Mouse (Mus musculus): ENCODE measurements around the gene Armh4. TPM values are rescaled to one million over a fixed set of nuclear protein-coding genes. Genes with fewer than 3 reads are reported as not detected.
"Not testable (repeated sequence)": the region's sequence is repeated elsewhere in the genome, so short reads cannot be mapped to it uniquely, and the experiment has no call there.

Armh4 gene
- polyA plus RNA-seq, 1 experiment from 2014 or later = 7.7 TPM

DNA sequence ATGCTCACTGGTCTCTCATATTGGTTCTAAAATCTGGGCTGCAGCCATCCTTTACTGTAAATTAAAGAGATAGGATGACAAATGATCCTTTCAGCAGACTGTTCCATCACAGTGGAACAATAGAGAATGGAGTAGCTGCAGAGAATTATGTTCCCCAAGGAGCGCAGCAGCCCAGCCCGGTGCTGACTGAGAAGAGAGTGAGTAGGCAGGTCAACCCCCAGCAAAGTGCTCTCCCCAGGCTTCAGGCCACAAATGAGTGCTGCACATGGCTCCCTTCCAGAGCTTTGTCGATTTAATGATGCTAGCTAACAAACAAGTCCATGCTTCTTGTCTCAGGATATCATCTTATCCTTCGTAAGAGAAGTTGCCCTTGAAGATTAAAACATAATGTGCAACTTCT lies 2.8 kb downstream of the Armh4 start:
- no peak overlapping the region for H3K9ac ChIP-seq
- 67% methylated on average over 4 of the region's 4 CpGs for WGBS
- peaks cover 5% of the 10 kb centered on the region for H3K4me1 ChIP-seq
- H3K27me3 ChIP-seq = 0 out of 2 replicates have a peak, but pooled peaks cover 4% of the 10 kb centered on the region
- no peak overlapping the region for H3K4me3 ChIP-seq (replicated peaks)
- no peak overlapping the region for H3K27ac ChIP-seq
- no peaks in the 10 kb centered on the region for H3K36me3 ChIP-seq
- H3K9me3 ChIP-seq (replicated peaks) = no peaks in the 10 kb centered on the region
- no peak overlapping the region for H3K4me2 ChIP-seq
- no peak for ATAC-seq (replicated peaks; ENCODE audit: low FRiP score)

DNA sequence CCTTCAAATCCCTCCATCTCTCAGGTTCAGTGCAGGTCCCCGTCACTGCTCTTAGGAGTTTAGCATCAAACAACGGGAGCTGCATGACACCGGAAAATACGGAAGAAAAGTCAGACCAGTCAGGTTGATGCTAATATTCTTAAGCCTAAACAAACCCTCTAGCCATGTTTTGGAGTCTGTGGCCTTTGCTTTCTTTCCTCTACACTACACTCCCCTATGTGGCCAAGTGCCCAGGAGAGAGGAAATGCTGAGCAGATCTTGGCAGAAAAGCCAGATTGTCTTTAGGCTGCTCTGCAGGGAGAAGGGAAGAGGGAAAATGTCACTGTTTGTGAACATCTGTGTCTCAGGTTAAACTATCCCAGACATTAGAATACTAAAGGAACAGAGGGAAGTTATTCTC lies 5.6 kb downstream of the Armh4 start:
- H3K27ac ChIP-seq; H3K27me3 ChIP-seq; H3K9ac ChIP-seq; H3K36me3 ChIP-seq; H3K4me1 ChIP-seq; H3K9me3 ChIP-seq (replicated peaks); ATAC-seq (replicated peaks; ENCODE audit: low FRiP score); H3K4me2 ChIP-seq; H3K4me3 ChIP-seq (replicated peaks): not testable (repeated sequence)
- 85% methylated on average over 4 of the region's 4 CpGs for WGBS

DNA sequence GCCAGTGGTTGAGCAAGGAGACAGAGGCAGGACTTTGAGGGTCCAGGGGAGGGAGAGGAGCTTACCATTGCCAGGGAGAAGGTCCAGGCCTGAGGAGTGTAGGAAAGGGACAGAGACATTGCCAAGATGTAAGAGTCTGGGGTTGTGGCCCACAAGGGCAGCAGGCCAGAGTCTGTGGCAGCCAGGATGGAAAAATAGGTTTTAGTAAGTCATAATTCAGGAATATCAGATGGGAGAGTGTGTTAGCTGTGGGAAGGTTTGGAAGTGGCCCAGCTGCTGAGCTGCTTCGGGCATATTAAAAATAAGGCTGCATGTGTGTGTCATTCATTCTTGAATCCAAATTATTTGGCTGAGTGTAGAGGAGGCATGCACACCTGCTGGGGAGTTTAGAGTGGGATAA lies 11.4 kb downstream of the Armh4 start:
- Histone ChIP-seq H3K36me3 (no peaks in the 10 kb centered on the region), H3K9ac (no peak overlapping the region), H3K4me3 (replicated peaks) (no peak overlapping the region), H3K27me3 (no peaks in the 10 kb centered on the region), H3K4me1 (no peaks in the 10 kb centered on the region), H3K9me3 (replicated peaks) (no peaks in the 10 kb centered on the region), H3K4me2 (no peak overlapping the region), H3K27ac (no peak overlapping the region)
- no peak for ATAC-seq (replicated peaks; ENCODE audit: low FRiP score)
- WGBS = 59% methylated on average over 1 of the region's 1 CpGs

DNA sequence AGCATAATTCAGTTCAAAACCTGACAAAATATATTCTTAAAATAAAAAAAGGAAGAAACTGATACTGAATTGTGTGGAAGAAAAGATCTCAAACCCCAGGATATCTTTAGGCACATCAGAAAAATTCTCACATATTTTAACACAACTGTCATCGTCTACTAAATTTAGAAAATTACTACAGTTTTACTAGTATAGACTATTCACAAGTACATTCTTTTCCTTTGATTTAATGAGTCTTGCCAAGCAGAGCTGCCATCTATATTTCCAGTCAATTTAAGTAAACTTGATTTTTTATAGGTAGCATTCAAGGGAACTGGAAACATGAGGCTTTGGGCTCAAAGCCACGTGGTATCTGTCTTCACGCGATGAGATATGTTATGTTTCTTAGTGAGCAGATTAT lies 16.6 kb downstream of the Armh4 start:
- H3K27me3 ChIP-seq = no peaks in the 10 kb centered on the region
- no peaks in the 10 kb centered on the region for H3K36me3 ChIP-seq
- no peaks in the 10 kb centered on the region for H3K4me1 ChIP-seq
- H3K9me3 ChIP-seq (replicated peaks) = no peaks in the 10 kb centered on the region
- no peak overlapping the region for H3K4me3 ChIP-seq (replicated peaks)
- no peak overlapping the region for H3K4me2 ChIP-seq
- H3K27ac ChIP-seq = no peak overlapping the region
- H3K9ac ChIP-seq = no peak overlapping the region
- ATAC-seq (replicated peaks; ENCODE audit: low FRiP score) = no peak
- WGBS = 92% methylated on average over 4 of the region's 4 CpGs

DNA sequence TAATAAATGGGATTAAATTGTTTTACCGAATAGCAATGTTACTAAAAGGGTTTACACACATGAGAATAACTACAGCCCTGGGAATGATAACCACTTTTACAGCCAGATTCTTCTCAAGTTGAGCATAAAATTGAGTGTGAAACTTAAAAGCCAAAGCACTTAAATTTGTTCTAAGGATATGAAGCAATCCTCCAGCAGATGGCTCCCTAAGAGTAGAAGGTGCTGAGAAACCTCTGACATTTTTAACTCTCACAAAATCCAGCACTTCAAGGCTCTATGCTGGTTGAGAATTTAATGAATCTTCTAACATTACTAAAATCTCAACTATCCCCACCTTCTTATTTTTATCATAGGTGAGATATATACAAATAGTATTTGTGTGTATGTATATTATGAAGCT lies 27.3 kb downstream of the Armh4 start:
- WGBS = 83% methylated on average over 1 of the region's 1 CpGs
- H3K4me3 ChIP-seq (replicated peaks) = no peak overlapping the region
- no peaks in the 10 kb centered on the region for H3K9me3 ChIP-seq (replicated peaks)
- H3K9ac ChIP-seq = no peak overlapping the region
- H3K4me2 ChIP-seq = no peak overlapping the region
- H3K36me3 ChIP-seq = no peaks in the 10 kb centered on the region
- no peaks in the 10 kb centered on the region for H3K4me1 ChIP-seq
- no peak overlapping the region for H3K27ac ChIP-seq
- H3K27me3 ChIP-seq = no peaks in the 10 kb centered on the region
- ATAC-seq (replicated peaks; ENCODE audit: low FRiP score) = no peak

DNA sequence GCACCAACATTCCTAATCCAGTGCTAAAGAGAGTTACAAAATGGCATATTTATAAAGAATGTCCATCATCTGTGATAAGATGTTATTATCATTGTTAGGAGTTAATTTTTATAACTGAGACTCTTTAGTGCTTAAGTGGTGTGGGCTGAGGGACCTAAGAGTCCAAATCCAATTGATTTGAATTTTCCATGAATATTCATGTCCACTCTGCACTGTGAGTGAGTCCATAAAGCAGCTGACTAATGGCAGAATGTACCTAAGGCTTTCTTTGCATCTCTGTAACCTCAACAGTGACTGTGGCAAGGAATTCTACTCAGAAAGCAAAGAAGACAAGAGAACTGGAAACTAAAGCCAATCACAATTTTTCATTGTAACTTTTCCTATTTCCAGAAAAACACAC lies 30.6 kb downstream of the Armh4 start:
- H3K9ac ChIP-seq = no peak overlapping the region
- no peaks in the 10 kb centered on the region for H3K36me3 ChIP-seq
- no peaks in the 10 kb centered on the region for H3K9me3 ChIP-seq (replicated peaks)
- no peaks in the 10 kb centered on the region for H3K4me1 ChIP-seq
- H3K27ac ChIP-seq = no peak overlapping the region
- H3K27me3 ChIP-seq = no peaks in the 10 kb centered on the region
- no peak overlapping the region for H3K4me3 ChIP-seq (replicated peaks)
- no peak for ATAC-seq (replicated peaks; ENCODE audit: low FRiP score)
- no peak overlapping the region for H3K4me2 ChIP-seq

DNA sequence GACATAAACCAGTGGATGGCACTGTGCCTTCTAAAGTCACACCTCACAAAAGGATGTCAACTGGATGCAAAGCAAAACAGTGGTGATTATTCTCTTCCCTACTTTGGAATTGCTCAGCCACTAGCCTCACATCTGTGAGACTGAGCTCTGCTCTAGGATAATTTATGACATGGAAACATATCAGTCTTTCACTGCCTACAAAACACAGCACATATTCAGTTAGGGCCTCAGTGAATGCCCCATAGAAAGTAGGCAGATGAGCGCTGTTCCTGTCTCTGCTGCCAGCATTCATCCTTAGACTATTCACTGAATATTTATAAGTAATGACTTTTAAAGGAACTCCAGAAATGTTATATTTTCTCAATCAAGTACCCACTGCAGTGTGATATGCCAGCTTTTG lies 37.3 kb downstream of the Armh4 start:
- no peak overlapping the region for H3K4me3 ChIP-seq (replicated peaks)
- H3K27ac ChIP-seq = no peak overlapping the region
- H3K27me3 ChIP-seq = no peaks in the 10 kb centered on the region
- no peaks in the 10 kb centered on the region; the same call in 1 of the 2 replicates for H3K9me3 ChIP-seq (replicated peaks)
- H3K9ac ChIP-seq = no peak overlapping the region
- no peak overlapping the region for H3K4me2 ChIP-seq
- H3K36me3 ChIP-seq = no peaks in the 10 kb centered on the region
- 91% methylated on average over 1 of the region's 1 CpGs for WGBS
- no peak for ATAC-seq (replicated peaks; ENCODE audit: low FRiP score)
- H3K4me1 ChIP-seq = no peaks in the 10 kb centered on the region

DNA sequence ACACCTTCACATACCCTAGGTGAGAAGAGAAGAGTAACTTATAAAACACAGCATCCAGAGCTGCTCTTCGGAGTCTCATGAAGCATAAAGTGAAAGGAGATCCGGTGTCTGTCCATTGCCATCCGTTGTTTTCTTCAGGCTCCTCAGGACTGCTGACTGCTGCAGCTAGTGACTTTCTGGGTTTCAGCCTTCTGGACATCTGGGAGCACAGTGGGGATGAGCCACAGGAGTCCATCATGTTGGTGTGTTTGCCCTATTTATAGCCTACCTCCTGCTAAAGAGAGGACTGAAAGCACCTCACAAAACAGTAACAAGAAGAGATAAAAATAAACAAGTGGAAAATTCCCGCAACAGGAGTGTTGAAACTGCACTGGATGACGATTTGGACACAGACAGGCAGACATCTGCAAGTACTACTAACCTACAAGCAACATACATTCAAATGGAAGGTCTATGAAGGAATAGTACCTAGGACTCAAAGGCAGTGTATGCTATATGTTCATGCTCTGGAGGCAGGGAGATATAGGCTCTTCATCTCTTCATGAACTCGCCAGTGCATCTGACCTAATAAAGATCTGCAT lies 39.1 kb downstream of the Armh4 start:
- H3K4me1 ChIP-seq = no peaks in the 10 kb centered on the region
- WGBS = 86% methylated on average over 6 of the region's 6 CpGs
- no peaks in the 10 kb centered on the region for H3K27me3 ChIP-seq
- H3K9me3 ChIP-seq (replicated peaks) = no peaks in the 10 kb centered on the region; the same call in 1 of the 2 replicates
- no peak overlapping the region for H3K4me3 ChIP-seq (replicated peaks)
- ATAC-seq (replicated peaks; ENCODE audit: low FRiP score) = no peak
- H3K36me3 ChIP-seq = no peaks in the 10 kb centered on the region
- no peak overlapping the region for H3K27ac ChIP-seq
- H3K9ac ChIP-seq = no peak overlapping the region
- H3K4me2 ChIP-seq = no peak overlapping the region

DNA sequence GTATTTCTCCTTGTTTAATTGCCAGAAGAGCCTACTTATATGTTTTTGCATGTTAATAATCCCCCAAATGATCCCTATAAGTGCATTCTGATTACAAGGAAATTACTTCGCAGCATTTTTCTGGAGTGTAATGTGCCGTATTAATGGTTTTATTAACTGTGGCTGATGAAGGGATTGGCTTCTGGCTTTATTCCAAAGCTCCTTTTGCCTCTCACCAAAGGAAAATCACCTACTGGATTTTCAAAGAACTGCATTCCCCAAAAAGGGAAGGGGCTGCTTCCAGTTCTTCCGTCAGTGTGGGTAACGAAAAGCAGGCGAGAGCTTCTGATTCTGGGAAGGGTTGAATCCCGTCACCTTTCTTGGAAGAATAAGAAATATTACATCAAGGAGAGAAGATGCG lies 43.9 kb downstream of the Armh4 start:
- H3K9ac ChIP-seq = no peak overlapping the region
- no peak for ATAC-seq (replicated peaks; ENCODE audit: low FRiP score)
- H3K27ac ChIP-seq = no peak overlapping the region
- no peaks in the 10 kb centered on the region for H3K36me3 ChIP-seq
- WGBS = 65% methylated on average over 7 of the region's 7 CpGs
- no peaks in the 10 kb centered on the region for H3K27me3 ChIP-seq
- H3K4me1 ChIP-seq = no peaks in the 10 kb centered on the region
- H3K4me3 ChIP-seq (replicated peaks) = no peak overlapping the region
- H3K9me3 ChIP-seq (replicated peaks) = no peaks in the 10 kb centered on the region; the same call in 1 of the 2 replicates
- H3K4me2 ChIP-seq = no peak overlapping the region

DNA sequence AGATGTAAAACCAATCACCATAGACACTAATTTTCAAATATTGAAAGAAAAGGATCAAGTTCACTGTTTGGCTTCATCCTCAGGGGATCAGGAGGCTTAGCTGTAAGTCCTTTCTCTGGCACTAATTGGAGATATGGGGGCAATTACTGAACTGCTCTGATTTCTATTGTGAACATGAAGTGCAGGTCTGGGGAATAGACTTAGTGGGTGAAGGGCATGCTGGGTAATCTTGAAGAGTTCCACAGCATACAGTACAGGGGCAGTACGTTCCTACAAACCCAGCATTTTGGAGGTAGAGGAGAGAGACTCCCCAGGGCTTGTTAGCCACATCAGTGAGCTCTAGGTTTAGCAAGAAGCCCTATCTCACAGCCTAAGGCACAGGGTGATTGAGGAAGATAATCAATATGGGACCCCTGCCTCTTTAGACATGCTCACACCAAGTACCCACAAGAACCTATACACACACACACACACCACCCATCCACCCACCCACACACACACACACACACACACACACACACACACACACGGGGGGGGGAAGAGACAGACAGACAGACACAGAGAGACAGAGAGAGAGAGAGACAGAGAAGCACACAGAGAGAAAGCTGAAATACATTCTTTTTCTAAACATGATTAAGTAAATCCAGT lies 44.6 kb downstream of the Armh4 start:
- no peak for ATAC-seq (replicated peaks; ENCODE audit: low FRiP score)
- no peak overlapping the region for H3K27ac ChIP-seq
- H3K9ac ChIP-seq = no peak overlapping the region
- H3K27me3 ChIP-seq = no peaks in the 10 kb centered on the region
- 60% methylated on average over 2 of the region's 2 CpGs for WGBS
- no peak overlapping the region for H3K4me3 ChIP-seq (replicated peaks)
- H3K36me3 ChIP-seq = no peaks in the 10 kb centered on the region
- no peak overlapping the region for H3K4me2 ChIP-seq
- H3K9me3 ChIP-seq (replicated peaks) = no peaks in the 10 kb centered on the region; the same call in 1 of the 2 replicates
- H3K4me1 ChIP-seq = no peaks in the 10 kb centered on the region

DNA sequence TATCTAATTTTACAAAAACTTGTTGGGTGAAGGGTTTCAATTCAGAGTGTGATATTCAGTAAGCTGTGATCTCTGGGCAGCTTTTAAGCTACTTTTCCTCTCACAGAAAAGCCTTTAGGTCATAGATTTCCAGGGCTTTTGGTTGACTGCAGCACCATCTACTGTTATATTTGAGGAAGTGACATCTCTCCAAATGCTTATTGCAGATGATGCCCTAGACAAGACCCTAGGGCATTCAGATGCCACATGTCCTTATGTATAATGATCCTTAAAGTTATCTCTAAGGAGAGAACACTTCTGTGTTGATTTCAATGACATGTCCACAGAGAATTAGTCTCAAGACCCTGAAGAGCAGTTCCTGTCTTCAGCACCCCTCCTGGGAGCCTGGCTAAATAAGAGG lies 49.2 kb downstream of the Armh4 start:
- no peaks in the 10 kb centered on the region for H3K27me3 ChIP-seq
- no peaks in the 10 kb centered on the region for H3K4me1 ChIP-seq
- H3K4me2 ChIP-seq = no peak overlapping the region
- H3K4me3 ChIP-seq (replicated peaks) = no peak overlapping the region
- H3K9me3 ChIP-seq (replicated peaks) = no peaks in the 10 kb centered on the region
- ATAC-seq (replicated peaks; ENCODE audit: low FRiP score) = no peak
- H3K36me3 ChIP-seq = no peaks in the 10 kb centered on the region
- no peak overlapping the region for H3K27ac ChIP-seq
- no peak overlapping the region for H3K9ac ChIP-seq

DNA sequence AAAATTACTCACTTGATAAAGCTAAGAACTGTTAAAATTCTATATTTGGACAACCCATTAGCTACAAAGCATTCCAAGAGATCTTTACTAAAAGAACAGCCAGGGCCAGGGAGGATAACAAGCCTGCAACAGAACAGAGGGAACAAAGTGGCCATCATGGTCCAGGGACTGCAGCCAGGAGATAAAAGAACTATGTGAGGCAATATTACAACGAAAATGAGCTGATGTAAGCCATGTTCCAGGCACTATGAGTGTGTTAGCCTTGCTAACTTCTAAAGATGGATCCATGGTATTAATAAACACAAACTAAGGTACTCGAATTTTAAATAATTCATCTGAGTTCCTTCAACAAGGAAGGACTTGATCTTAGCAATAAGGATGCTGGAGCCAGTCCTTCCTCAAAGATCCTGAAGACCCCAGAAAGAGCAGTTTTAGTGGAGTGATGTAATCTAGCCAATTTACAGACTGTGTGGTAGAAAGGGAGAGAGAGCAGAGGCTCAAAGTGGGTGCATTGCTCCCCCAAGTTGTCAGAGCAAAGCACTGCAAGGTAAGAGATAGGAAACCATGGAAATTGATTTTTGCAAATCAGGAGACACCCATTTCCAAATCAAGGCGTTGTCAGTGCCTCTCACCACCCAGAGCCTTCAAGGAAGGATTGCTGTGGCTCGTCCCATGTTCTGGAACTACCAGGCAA lies 59.7 kb downstream of the Armh4 start:
- H3K4me3 ChIP-seq (replicated peaks) = no peak overlapping the region
- no peaks in the 10 kb centered on the region for H3K4me1 ChIP-seq
- H3K27me3 ChIP-seq = no peaks in the 10 kb centered on the region
- no peak for ATAC-seq (replicated peaks; ENCODE audit: low FRiP score)
- no peaks in the 10 kb centered on the region for H3K36me3 ChIP-seq
- 58% methylated on average over 4 of the region's 4 CpGs for WGBS
- no peak overlapping the region for H3K4me2 ChIP-seq
- H3K9me3 ChIP-seq (replicated peaks) = no peaks in the 10 kb centered on the region
- H3K9ac ChIP-seq = no peak overlapping the region
- no peak overlapping the region for H3K27ac ChIP-seq

Data from kidney, embryonic 15.5 days (tissue).